Mouse (Mus musculus) embryonic fibroblast, embryonic 13.5 days (primary cell): Measurements from ENCODE around the gene Syt14.

Experiments
- CTCF ChIP-seq: IDR thresholded peaks from 2 replicates; pipeline ENCODE4 v1.5.1; 2011; ENCODE audit warnings: mild to moderate bottlenecking, control low read depth, low read length, moderate library complexity, borderline replicate concordance; ENCODE audit not compliant: insufficient read depth
- POLR2A ChIP-seq: IDR thresholded peaks from 2 replicates; pipeline ENCODE4 v1.6.1; 2011; ENCODE audit warnings: low read depth, mild to moderate bottlenecking, control low read depth, low read length, moderate library complexity

DNA sequence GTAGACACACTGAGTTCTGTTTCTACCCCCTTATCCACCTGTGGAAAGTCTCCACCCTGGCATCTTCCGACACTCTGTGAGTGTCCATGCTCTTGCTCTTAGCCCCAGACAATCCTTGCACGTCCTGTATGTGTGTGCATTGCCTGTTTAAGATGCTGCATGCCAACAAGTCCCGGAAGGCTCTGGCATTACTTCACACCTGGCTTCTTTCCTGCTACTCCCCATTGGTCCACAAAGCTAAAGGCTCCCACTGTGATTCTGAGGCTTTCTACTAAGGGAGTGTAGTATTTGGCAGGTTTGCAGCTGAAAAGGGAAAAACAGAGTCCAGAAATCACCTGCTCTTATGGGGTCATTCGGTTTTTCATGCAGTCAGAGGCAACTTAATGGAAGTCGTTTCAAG is 162.7 kb downstream of the Syt14 start:
- TF ChIP-seq POLR2A (no peak), CTCF (no peak)
